ENCODE assay signal across 8 mouse cellular contexts in genomic region chr12:31500196-31500595, GRCm38 (mm10). TPM values are rescaled to one million over a fixed set of nuclear protein-coding genes. Genes with fewer than 3 reads are reported as not detected.
DNase-seq lines count a peak whose midpoint lies in the region; ATAC-seq and TF ChIP-seq lines count a peak whose summit lies in the region.

No protein-coding gene starts in this region.

- 0 out of 2 replicates have a peak, but pooled peaks cover 3% of the 10 kb centered on the region for H3K36me3 ChIP-seq in kidney, embryonic 15.5 days
- H3K36me3 ChIP-seq in hindbrain, embryonic 12.5 days = no peaks in the 10 kb centered on the region
- no peaks in the 10 kb centered on the region for H3K36me3 ChIP-seq in midbrain, embryonic 11.5 days (ENCODE audit: control insufficient read depth, insufficient read depth, low read length)

- peaks cover 10% of the 10 kb centered on the region for H3K4me1 ChIP-seq in kidney, embryonic 15.5 days
- peaks cover 1% of the 10 kb centered on the region; the same call in 1 of the 2 replicates for H3K4me1 ChIP-seq in bone marrow, adult 2 months (ENCODE audit: control insufficient read depth, insufficient read depth, low read length)
- H3K4me1 ChIP-seq in hindbrain, embryonic 12.5 days = peaks cover 15% of the 10 kb centered on the region
- peaks cover 8% of the 10 kb centered on the region; the same call in 1 of the 2 replicates for H3K4me1 ChIP-seq in midbrain, embryonic 11.5 days (ENCODE audit: control insufficient read depth, insufficient read depth, low read length)

- no peak for DNase-seq in kidney, adult 9 months
- peak; percentile 98 for DNase-seq in midbrain, embryonic 11.5 days (ENCODE audit: low spot score, missing footprints)
- DNase-seq in cerebellum, adult 8-10 months = no peak
- no peak for DNase-seq in gastrocnemius, postnatal 10 days
- DNase-seq in gastrocnemius, adult 18-20 months (ENCODE audit: low spot score) = no peak

- H3K9ac ChIP-seq in kidney, embryonic 15.5 days = peak overlapping the region; percentile 89
- H3K9ac ChIP-seq in hindbrain, embryonic 12.5 days = peak overlapping the region; percentile 76
- peak overlapping the region; percentile 80 for H3K9ac ChIP-seq in midbrain, embryonic 11.5 days (ENCODE audit: low read length)

- no peak for TF ChIP-seq CTCF in bone marrow, adult 2 months (IDR thresholded peaks at IDR 0.05; ENCODE audit: control insufficient read depth, insufficient read depth, low read length)

- peaks cover under 1% of the 10 kb centered on the region; the same call in 1 of the 2 replicates for H3K27me3 ChIP-seq in kidney, embryonic 15.5 days
- H3K27me3 ChIP-seq in hindbrain, embryonic 12.5 days = no peaks in the 10 kb centered on the region
- H3K27me3 ChIP-seq in midbrain, embryonic 11.5 days (ENCODE audit: control insufficient read depth, insufficient read depth, low read length) = no peaks in the 10 kb centered on the region

- peak overlapping the region; percentile 80 for H3K4me2 ChIP-seq in kidney, embryonic 15.5 days
- H3K4me2 ChIP-seq in hindbrain, embryonic 12.5 days (replicated peaks) = peak overlapping the region; percentile 73
- peak overlapping the region; percentile 85 for H3K4me2 ChIP-seq in midbrain, embryonic 11.5 days

- no peaks in the 10 kb centered on the region for H3K9me3 ChIP-seq in kidney, embryonic 15.5 days (replicated peaks)
- no peaks in the 10 kb centered on the region for H3K9me3 ChIP-seq in hindbrain, embryonic 12.5 days (replicated peaks)
- H3K9me3 ChIP-seq in midbrain, embryonic 11.5 days (ENCODE audit: control insufficient read depth, low read length) = no peaks in the 10 kb centered on the region

- peak; percentile 4; the same call in 1 of the 2 replicates for ATAC-seq in kidney, embryonic 15.5 days (replicated peaks; ENCODE audit: low FRiP score)
- peak; percentile 18; the same call in 1 of the 2 replicates for ATAC-seq in hindbrain, embryonic 12.5 days (ENCODE audit: low FRiP score)
- ATAC-seq in midbrain, embryonic 11.5 days (ENCODE audit: low FRiP score) = no peak

- WGBS in kidney, embryonic 15.5 days = 3% methylated on average over 12 of the region's 12 CpGs
- 12% methylated on average over 12 of the region's 12 CpGs for WGBS in bone marrow, adult 2 months
- 2% methylated on average over 12 of the region's 12 CpGs for WGBS in hindbrain, embryonic 12.5 days
- WGBS in midbrain, embryonic 11.5 days = 5% methylated on average over 12 of the region's 12 CpGs

- TF ChIP-seq POLR2A in bone marrow, adult 2 months (IDR thresholded peaks at IDR 0.05; ENCODE audit: borderline replicate concordance, control insufficient read depth, low read depth, low read length) = no peak

- H3K4me3 ChIP-seq in kidney, embryonic 15.5 days (replicated peaks) = peak overlapping the region; percentile 97
- H3K4me3 ChIP-seq in bone marrow, adult 2 months (replicated peaks; ENCODE audit: control insufficient read depth, low read depth, low read length) = peak overlapping the region; percentile 97
- peak overlapping the region; percentile 88 for H3K4me3 ChIP-seq in hindbrain, embryonic 12.5 days
- peak overlapping the region; percentile 88 for H3K4me3 ChIP-seq in midbrain, embryonic 11.5 days (ENCODE audit: low read depth, low read length)

- peak overlapping the region; percentile 92 for H3K27ac ChIP-seq in kidney, embryonic 15.5 days
- H3K27ac ChIP-seq in bone marrow, adult 2 months (ENCODE audit: control insufficient read depth, insufficient read depth, low read depth, low read length, poor library complexity) = peak overlapping the region; percentile 94
- H3K27ac ChIP-seq in hindbrain, embryonic 12.5 days = peak overlapping the region; percentile 95
- peak overlapping the region; percentile 78 for H3K27ac ChIP-seq in midbrain, embryonic 11.5 days (ENCODE audit: low read depth, low read length)

RNA-seq across cellular contexts. Expression of gene Cbll1, which starts 0.8 kb away (rescaled TPM):
- 14.8 and 15.3 TPM in 2 replicates for polyA plus RNA-seq in kidney, embryonic 15.5 days (2015; fragmentation: Nextera tagmentation; extraction: Ambion mirVana)
- 6.1 and 7.7 TPM in 2 replicates for polyA plus RNA-seq in bone marrow, adult 2 months (2011; ENCODE audit: insufficient read depth, insufficient read length, low replicate concordance, missing spikeins)
- polyA plus RNA-seq in hindbrain, embryonic 12.5 days (2016; fragmentation: Nextera tagmentation; extraction: Ambion mirVana) = 15.9 and 18.1 TPM in 2 replicates
- polyA plus RNA-seq in midbrain, embryonic 11.5 days (2014; fragmentation: Nextera tagmentation; extraction: Ambion mirVana) = 26.9 and 30.4 TPM in 2 replicates
- total RNA-seq in gastrocnemius, postnatal 10 days (2021) = 1 to 10 TPM; 8.6 to 9.5 TPM
- total RNA-seq in gastrocnemius, adult 18-20 months (2021) = 10 to 100 TPM in 1 of 2 experiments, 1 to 10 TPM in 1; 10.0 to 12.6 TPM

RNA-seq across cellular contexts. Expression of gene Slc26a4, which starts 59.6 kb away (rescaled TPM):
- polyA plus RNA-seq in kidney, embryonic 15.5 days (2015; fragmentation: Nextera tagmentation; extraction: Ambion mirVana) = 0.77 and 0.99 TPM in 2 replicates
- 0.50 TPM in 1 of 2 replicates, not detected in the other for polyA plus RNA-seq in bone marrow, adult 2 months (2011; ENCODE audit: insufficient read depth, insufficient read length, low replicate concordance, missing spikeins)
- 0.25 and 0.44 TPM in 2 replicates for polyA plus RNA-seq in hindbrain, embryonic 12.5 days (2016; fragmentation: Nextera tagmentation; extraction: Ambion mirVana)
- not detected in 2 replicates for polyA plus RNA-seq in midbrain, embryonic 11.5 days (2014; fragmentation: Nextera tagmentation; extraction: Ambion mirVana)
- total RNA-seq in gastrocnemius, postnatal 10 days (2021) = under 1 TPM in 1 of 2 experiments, not detected in 1; 0.09 TPM
- total RNA-seq in gastrocnemius, adult 18-20 months (2021) = not detected
